Mouse (Mus musculus) ES-E14 (cell line): ENCODE data around the gene Gnb3. TPM values are rescaled to one million over a fixed set of nuclear protein-coding genes. Genes with fewer than 3 reads are reported as not detected.

ENCODE experiments used
- DNase-seq: peaks from one replicate; pipeline ENCODE4 v3.0.0-alpha.2; 2013; ENCODE audit warnings: low read depth, low spot score
- H3K27ac ChIP-seq: 2 replicates; pipeline ENCODE4 v1.5.1; 2012; ENCODE audit warnings: low read depth, mild to moderate bottlenecking, low read length, moderate library complexity, mixed read lengths; ENCODE audit not compliant: poor library complexity, insufficient read depth, severe bottlenecking
- H3K36me3 ChIP-seq: 2 replicates; pipeline ENCODE4 v1.6.1; 2012; ENCODE audit warnings: mild to moderate bottlenecking, low read length, moderate library complexity, mixed read lengths; ENCODE audit not compliant: control insufficient read depth, poor library complexity, insufficient read depth, severe bottlenecking
- H3K4me1 ChIP-seq, 2 experiments: fragments of 150-350 bp in 1 of 2; sonication (generic) in 1 of 2; 2 replicates each; pipeline ENCODE4 v1.6.1; 2012; ENCODE audit warnings: low read length in 2 of 2, mild to moderate bottlenecking in 1 of 2, mixed read lengths in 1 of 2; ENCODE audit not compliant: control insufficient read depth in 2 of 2, insufficient read depth in 2 of 2, poor library complexity in 1 of 2
- H3K4me3 ChIP-seq, 2 experiments: fragments of 150-350 bp in 1 of 2; sonication (generic) in 1 of 2; 2 replicates each; pipeline ENCODE4 v1.5.1; 2012; ENCODE audit warnings: low read length in 2 of 2, low read depth in 1 of 2, mild to moderate bottlenecking in 1 of 2, mixed read lengths in 1 of 2; ENCODE audit not compliant: insufficient read depth in 1 of 2, poor library complexity in 1 of 2, severe bottlenecking in 1 of 2
- H3K9ac ChIP-seq: 2 replicates; pipeline ENCODE4 v1.6.1; 2012; ENCODE audit warnings: low read depth, mild to moderate bottlenecking, low read length, mixed read lengths; ENCODE audit not compliant: poor library complexity, insufficient read depth, severe bottlenecking
- H3K9me3 ChIP-seq: fragments of 150-350 bp; sonication (generic); 2 replicates; pipeline ENCODE4 v1.6.1; 2012; ENCODE audit warnings: low read depth, mild to moderate bottlenecking, low read length; ENCODE audit not compliant: control insufficient read depth, insufficient read depth
- CHD2 ChIP-seq: IDR thresholded peaks from 2 replicates; pipeline ENCODE4 v1.6.1; 2014; ENCODE audit warnings: mild to moderate bottlenecking, low read depth, low read length, inconsistent platforms
- HCFC1 ChIP-seq: IDR thresholded peaks from 2 replicates; pipeline ENCODE4 v1.6.1; 2012; ENCODE audit warnings: low read length, inconsistent platforms, borderline replicate concordance; ENCODE audit not compliant: insufficient read depth
- MAFK ChIP-seq: IDR thresholded peaks from 2 replicates; pipeline ENCODE4 v1.6.1; 2014; ENCODE audit warnings: mild to moderate bottlenecking, low read depth, low read length, inconsistent platforms; ENCODE audit not compliant: insufficient read depth
- ZC3H11A ChIP-seq: IDR thresholded peaks from 2 replicates; pipeline ENCODE4 v1.6.1; 2012; ENCODE audit warnings: low read depth, mild to moderate bottlenecking, inconsistent platforms, low read length, borderline replicate concordance
- ZNF384 ChIP-seq: IDR thresholded peaks from 2 replicates; pipeline ENCODE4 v1.6.1; 2012; ENCODE audit warnings: low read depth, low read length, inconsistent platforms
- in situ Hi-C, 2 experiments: fragments of 600-800 bp; cut with MboI; formaldehyde crosslinking; loops; one replicate each; pipeline ENCODE4 v1.15.1; 2025; ENCODE audit warnings: low sequenced_read_pairs in 2 of 2, inconsistent platforms in 1 of 2; ENCODE audit not compliant: unreplicated experiment in 2 of 2
- total RNA-seq: library from RNA; depleted of rRNA; stranded (reverse); fragments of 300-350 nt; gene quantifications from 2 replicates; pipeline ENCODE4 v1.2.3, GENCODE M21; 2012

Gene Gnb3
- total RNA-seq, 1 experiment, result not detected

DNA sequence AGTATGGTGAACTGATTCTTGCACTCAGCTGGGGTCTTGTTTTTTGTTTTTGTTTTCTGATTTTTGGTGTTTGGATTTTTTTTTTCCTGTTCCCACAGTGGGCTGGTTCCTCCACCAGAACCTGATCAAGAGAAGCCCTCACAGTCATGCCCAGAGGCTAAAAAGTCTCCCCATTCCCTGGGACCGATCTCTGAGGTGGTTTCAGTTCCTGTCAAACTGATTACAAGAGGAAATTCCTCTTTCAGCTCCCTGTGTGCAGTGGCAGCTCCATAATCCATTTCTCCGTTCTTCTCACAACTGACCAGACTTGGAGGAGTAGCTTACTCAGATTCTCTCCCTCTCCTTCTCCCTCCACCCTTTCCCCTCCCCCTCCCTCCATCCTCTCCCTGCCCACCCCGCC, 34.3 kb upstream of the Gnb3 start:
- in situ Hi-C loops, result no loop called here
- TF ChIP-seq HCFC1 (no peak), ZNF384 (no peak), CHD2 (no peak), ZC3H11A (no peak), MAFK (no peak)
- H3K9me3 ChIP-seq, result no peaks in the 10 kb centered on the region
- H3K27ac ChIP-seq, result no peak overlapping the region
- DNase-seq, result no peak
- H3K4me3 ChIP-seq, result no peak overlapping the region
- H3K9ac ChIP-seq, result no peak overlapping the region
- H3K36me3 ChIP-seq, result no peaks in the 10 kb centered on the region
- peaks cover 0 to 2% of the 10 kb centered on the region in 2 experiments; a peak in 1 of 4 replicates for H3K4me1 ChIP-seq

DNA sequence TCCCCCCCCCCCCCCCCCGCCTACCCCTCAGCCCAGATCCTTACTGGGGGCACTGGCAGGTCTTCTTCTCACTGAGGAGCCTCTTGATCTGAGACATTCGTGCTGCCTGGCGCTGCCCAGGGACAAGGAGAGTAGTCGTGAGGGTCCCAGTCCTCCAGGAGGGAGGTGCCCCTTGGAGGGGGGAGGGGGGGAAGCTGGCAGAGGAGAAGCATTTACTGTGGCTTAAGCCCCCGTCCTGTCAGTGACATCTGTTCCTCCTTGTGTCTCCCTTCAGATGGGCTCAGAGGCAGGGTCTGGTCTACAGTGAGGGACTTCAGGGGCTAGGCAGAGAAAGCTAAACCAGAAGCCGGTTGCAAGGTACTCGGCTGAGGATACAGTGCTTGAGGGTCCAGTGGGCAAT, 26.5 kb upstream of the Gnb3 start:
- in situ Hi-C loops, result no loop called here
- H3K27ac ChIP-seq, result no peak overlapping the region
- no peaks in the 10 kb centered on the region for H3K9me3 ChIP-seq
- no peaks in the 10 kb centered on the region for H3K36me3 ChIP-seq
- H3K9ac ChIP-seq, result no peak overlapping the region
- H3K4me3 ChIP-seq, result no peak overlapping the region
- peaks cover 2 to 16% of the 10 kb centered on the region in 2 experiments; a peak in 2 of 4 replicates for H3K4me1 ChIP-seq
- DNase-seq, result no peak
- TF ChIP-seq ZC3H11A (no peak), ZNF384 (no peak), HCFC1 (no peak), MAFK (no peak), CHD2 (no peak)

DNA sequence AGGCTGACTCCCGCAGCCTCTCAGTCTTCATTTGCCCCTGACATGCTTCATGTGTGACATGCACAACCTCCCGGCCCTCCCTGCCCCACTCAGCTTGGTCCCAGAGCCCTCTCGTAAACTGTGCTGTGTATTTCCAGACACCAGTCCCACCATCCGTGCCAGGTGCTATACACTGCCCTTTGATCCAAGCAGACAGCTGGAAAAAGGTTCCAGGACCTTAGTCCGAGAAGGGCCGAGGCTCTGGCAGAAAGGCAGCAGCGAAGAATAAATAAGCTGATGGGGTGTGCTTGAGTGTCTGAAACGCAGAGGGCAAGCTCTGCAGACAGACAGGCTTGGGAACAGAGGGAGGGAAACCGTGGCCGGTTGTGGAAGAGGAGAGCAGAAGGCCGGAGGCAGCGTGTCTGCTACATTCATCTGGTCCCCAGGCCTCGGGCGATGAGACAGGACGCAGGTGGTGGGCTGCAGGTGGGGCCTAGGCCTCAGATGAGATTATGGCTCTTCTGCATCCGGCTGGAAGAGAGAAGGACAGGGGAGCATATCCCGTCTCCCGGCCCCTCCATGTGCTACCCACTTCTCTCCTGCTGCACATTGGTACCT, 25.8 kb upstream of the Gnb3 start:
- DNase-seq, result no peak
- Histone ChIP-seq H3K4me1 (peaks cover 2 to 22% of the 10 kb centered on the region in 2 experiments; a peak in 2 of 4 replicates), H3K27ac (no peak overlapping the region), H3K9me3 (no peaks in the 10 kb centered on the region), H3K9ac (no peak overlapping the region), H3K4me3 (no peak overlapping the region), H3K36me3 (no peaks in the 10 kb centered on the region; the same call in 1 of the 2 replicates)
- in situ Hi-C loops, result no loop called here
- TF ChIP-seq CHD2 (no peak), MAFK (no peak), ZNF384 (no peak), HCFC1 (no peak), ZC3H11A (no peak)

DNA sequence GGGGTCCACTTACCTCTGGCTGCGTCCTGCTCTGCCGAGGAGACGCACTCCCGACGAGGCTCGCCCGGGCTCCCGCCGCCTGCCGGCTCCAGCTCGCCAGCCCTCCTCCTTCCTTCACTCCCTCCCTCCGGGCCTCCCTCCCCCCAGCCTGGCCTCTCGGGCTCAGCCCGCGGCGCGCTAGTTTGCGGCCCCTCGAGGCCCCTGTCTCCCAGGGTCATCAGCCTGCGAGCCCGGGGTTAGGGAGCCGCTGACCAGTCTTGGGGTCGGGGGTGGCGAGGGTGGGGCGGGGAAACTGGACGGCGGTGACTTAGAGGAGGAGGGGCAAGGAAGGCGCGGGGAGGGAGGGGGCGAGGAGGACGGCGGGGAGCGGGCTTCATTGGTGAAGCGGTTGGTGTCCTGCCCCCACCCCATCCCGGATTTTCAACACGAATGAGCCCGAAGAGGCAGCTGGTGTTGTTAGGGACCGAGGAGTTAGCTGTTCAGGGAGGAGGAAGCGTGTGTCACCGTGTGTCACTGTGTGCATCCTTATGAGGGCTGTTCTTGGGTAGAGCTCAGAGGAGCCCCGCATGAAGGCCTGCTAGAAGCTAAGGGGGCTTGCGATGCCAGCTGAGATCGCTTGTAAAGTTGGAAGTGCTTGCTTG, 23.7 kb upstream of the Gnb3 start, which contains the start of gene Gpr162:
Gene Gpr162 (minus strand): TSS at position 326 of the 641 bp plus-strand sequence.
- in situ Hi-C loops, result no loop called here
- DNase-seq, result no peak
- H3K27ac ChIP-seq, result no peak within 1 kb of the TSS

More for the DNA sequence above, 23.7 kb upstream of the Gnb3 start, which contains the start of gene Gpr162:
- H3K9ac ChIP-seq, result peak within 1 kb of the TSS; percentile 71
- TF ChIP-seq MAFK (no peak), CHD2 (no peak), HCFC1 (no peak), ZC3H11A (no peak), ZNF384 (no peak)
- peaks cover 4 to 29% of the 10 kb centered on the region in 2 experiments; a peak in 2 of 4 replicates for H3K4me1 ChIP-seq
- no peaks in the 10 kb centered on the region; the same call in 1 of the 2 replicates for H3K36me3 ChIP-seq
- peak within 1 kb of the TSS; percentile 79 to 81 for H3K4me3 ChIP-seq
- H3K9me3 ChIP-seq, result no peaks in the 10 kb centered on the region
